Mouse (Mus musculus): ENCODE results near the gene Spata13. TPM values are rescaled to one million over a fixed set of nuclear protein-coding genes. Genes with fewer than 3 reads are reported as not detected.

Gene Spata13
- total RNA-seq, 2 experiments from 2014 or later: 152 to 167 TPM

- no peak for DNase-seq
These were observed 113.5 kb downstream of the Spata13 start for GRCm38 (mm10) chr14:60747154-60747870.

- DNase-seq: no peak
These were observed 116.1 kb downstream of the Spata13 start for GRCm38 (mm10) chr14:60749880-60750279.

- DNase-seq: no peak
These were observed 117.8 kb downstream of the Spata13 start for GRCm38 (mm10) chr14:60751581-60751980.

DNA sequence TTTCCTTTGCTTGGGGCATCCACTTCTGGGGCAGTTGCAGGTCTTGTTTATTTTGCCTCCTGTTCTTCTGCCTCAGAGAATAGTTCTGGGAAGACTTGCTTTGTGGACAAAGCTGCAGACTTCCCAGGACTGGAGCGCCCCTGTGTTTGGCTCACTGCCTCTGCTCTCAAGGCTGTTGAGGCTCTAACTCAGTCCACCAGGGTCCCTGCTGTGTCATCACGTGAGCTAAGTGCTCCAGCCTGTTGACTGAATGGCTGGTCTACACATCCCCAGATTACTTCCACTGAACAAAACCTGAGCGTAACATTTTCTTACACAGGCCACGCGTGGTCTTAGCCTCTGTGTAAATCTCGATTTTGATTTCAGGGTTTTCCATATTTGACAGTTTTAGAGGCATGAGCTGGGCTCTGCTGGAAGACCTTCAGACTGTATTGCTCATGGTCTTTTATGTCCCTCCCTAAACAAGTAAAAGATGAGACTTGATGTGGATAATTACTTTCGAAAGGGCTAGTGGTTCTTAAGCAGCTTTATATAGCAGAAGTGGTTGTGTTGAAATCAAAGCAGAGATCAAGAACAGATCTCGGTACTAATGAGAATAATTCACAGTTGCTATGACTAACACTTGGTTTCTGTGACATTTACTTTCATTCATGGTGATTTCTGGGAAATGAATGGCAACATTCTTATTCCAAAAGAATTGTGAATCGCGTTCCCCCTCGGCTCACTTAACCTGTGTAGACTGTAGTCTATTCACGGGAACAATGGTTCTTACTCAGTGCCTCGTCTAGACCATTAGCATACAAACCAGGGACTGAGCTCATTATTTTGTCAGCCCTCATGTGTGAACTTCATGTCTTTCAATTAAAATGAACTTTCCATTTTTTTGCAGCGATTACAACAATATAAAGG, 119.3 kb downstream of the Spata13 start:
- DNase-seq: peak; percentile 81 to 82

GRCm38 (mm10) chr14:60753801-60754126, 120.0 kb downstream of the Spata13 start:
- no peak for DNase-seq

DNA sequence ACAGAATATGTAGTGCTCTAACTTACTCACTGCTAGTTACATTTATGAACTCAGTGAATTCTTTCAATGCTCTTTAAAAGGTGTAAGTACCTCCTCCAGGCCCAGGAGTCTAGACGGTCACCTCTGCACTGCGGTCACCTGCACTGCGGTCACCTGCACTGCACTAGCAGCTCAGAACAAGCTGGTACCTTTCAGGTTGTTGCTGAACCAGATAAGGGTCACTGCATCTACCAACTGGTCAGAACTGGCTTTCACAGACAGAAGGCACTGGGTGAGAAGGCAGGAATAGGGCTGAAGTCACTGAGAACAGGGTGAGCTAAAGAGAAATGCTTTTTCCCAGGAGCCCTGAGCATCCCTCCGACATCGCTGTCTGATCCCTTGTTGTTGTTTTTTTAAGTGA, 120.9 kb downstream of the Spata13 start:
- no peak for DNase-seq

DNA sequence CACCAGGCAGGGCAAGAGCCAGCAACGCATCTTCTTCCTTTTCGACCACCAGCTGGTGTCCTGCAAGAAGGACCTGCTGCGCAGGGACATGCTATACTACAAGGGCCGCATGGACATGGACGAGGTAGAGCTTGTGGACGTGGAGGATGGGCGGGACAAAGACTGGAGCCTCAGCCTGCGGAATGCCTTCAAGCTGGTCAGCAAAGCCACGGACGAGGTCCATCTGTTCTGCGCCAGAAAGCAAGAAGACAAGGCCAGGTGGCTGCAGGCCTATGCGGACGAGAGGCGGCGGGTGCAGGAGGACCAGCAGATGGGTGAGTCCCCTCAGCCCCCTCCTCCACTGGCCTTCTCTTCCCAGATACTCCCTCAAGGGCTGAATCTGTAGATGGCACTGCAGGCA, 122.5 kb downstream of the Spata13 start:
- no peak for DNase-seq

DNA sequence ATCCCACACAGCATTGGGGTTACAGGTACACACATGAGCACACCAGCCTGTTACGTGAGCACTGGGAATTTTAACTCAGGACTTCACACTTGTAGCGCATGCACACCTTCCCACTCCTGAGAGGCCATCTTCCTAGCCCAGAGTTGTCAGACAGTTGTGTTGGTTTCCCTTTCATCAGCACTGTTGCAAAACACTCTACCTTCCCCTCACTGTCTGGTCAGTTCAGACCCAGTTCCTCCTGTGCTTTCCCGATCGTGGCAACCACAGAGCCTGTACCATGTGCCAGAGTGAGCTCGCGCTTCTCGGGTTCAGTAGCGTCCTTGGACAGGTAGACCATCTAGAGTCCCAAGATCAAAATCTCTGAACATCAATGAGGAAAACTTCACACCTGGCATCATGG, 123.5 kb downstream of the Spata13 start:
- no peak for DNase-seq

DNA sequence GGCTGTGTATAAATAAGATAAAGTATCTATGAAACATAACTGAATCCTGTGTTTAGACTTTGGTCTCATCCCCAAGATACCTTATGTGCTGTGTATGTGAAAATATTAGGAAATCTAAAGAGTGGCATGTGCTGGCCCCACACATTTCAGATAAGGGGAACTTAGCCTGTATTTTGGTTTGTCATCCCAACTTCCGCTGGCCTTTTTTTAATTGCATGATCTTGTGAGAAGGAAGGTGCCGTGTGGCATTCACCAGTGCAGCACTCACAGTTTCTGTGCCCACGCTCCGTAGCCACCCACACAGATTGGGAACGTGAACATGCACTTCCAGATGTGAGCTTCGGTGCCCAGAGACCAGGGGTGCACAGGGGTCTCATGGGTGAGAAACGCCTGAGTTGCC, 123.9 kb downstream of the Spata13 start:
- DNase-seq: no peak

DNA sequence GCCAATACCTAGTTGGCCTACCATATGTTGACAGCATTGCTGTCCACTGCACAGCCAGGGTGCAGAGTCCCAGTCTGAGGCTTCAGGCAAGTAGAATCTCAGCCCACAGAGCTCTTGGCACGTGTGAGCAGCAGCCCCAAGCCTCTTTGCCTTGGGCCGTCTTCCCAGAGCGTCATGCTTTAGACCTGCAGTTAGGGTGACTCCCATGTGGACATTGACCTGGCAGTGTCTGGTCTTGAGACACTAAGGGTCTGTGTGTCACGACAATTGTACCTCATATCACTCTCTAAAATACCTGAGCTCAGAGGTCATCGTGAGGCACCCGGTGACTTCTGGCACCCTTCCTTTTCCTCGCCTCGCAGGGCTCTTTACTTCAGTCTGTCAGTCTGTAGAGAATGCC, 125.3 kb downstream of the Spata13 start:
- no peak for DNase-seq

DNA sequence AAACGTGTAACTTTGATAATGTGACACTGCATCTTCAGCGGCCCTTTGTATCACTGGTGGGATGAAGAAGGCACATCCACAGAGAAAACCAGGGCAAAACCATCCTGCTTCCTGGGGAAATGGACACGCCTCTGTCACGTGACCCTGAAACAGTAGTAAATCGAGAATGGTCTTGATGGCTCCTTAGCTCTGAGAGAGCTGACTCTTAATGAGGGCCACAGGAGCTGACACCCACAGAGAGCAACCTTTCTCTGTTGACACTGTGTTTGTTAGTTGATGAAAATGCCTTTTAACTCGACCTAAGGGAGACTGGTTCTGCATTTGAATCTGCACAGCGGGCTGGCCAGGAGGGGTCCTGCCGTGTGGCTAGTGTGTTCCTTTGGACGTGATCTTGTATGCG, 128.0 kb downstream of the Spata13 start:
- no peak for DNase-seq

DNA sequence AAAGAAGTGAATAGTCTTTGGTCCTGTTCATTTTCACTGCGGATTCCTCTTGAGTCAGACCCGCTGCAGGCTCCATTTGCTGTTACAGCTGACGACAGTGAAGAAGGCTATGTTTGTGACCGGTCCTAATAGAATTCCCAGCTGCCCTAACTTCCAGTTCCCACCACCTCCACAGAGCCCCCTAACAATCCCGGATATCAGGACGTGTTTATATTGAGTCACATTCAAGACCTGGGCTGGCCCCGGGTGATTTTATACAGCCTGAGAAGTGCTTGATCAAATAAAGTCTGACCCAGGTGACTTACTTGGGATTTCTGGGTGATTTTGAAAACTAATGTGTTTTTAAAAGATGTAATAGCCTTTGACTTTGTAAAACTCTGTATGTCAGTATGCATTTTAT, 129.0 kb downstream of the Spata13 start:
- DNase-seq: no peak

DNA sequence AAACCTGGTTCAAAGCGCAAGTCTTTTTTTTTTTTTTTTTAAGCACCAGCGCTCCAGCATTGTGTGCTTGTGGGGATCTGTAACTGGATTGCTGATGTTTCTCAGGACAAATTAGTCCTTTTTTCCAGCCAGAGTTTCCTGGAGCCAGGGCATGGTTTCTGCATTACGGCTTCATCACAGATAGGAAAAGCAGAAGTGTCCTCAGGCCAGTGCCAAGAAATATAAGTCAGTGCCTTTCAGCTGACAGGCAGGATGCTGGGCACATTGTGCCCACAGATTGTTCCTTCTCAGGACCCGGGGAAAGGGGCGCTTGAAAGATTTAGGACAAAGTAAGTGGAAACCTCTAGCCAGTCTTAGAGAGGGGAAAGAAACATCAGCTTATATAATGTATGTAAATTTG, 129.9 kb downstream of the Spata13 start:
- DNase-seq: no peak

DNA sequence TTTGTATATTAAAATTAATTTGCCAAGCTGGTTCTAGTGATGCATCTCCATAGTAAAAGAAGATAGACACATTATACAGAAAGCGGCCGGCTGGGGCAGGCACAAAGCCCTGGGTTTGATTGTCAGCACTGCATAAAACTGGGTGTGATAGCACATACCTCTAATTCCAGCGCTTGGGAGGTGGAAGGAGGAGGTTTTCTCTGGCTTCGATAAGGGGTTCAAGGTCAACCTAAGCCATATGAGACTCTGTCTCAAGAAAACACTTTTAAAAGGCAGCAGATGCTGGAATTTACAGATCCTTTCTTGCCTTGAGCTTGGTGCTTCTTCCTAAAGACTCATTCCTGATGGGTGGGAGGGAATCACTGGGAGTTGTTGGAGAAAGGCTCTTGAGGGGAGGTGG, 130.7 kb downstream of the Spata13 start:
- DNase-seq: no peak

GRCm38 (mm10) chr14:60765025-60765424, 131.2 kb downstream of the Spata13 start:
- DNase-seq: peak in 1 of 2 experiments; percentile 59

- DNase-seq: no peak
These were observed 134.1 kb downstream of the Spata13 start, which contains the start of gene C1qtnf9 for GRCm38 (mm10) chr14:60767884-60768283. TSS of gene C1qtnf9 (plus strand) at chr14:60768134.

DNA sequence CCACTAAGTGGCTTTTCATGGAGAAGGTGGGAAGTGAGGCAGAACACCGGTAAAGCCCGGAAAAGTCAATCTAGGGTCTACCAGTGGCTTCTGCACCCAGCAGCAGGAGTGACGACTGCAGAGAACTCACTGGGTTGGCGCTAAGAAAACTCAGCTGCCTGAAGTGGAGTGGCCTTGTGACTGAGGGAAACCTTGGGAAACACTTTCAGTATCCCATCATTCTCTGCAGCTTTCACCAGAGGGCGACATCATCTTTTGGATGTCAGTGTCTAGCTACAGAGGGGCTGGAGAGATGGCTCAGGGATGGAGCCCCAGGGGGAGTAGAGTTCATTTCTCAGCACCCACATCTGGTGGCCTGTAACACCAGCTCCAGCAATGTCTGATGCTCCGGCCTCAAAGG, 135.5 kb downstream of the Spata13 start:
- DNase-seq: peak; percentile 46 to 59

DNA sequence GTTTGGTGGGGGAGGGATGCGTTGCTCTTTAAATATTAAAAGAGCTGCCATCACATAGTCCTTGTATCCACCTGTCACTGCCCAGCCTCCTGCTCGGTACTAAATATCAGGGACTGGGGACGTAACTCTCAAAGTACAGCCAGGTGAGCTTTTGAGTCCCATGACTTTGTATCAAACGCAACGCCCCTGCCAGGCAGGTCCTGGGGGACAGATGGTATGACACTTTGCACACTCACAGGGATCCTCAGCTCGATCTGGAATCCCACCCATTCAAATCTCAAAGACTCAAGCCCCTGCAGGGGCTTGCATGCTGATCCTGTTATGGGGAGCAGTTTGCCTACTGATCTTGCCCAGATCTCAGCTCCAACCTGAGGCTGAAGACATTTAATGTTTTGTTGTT, 136.8 kb downstream of the Spata13 start:
- DNase-seq: no peak

DNA sequence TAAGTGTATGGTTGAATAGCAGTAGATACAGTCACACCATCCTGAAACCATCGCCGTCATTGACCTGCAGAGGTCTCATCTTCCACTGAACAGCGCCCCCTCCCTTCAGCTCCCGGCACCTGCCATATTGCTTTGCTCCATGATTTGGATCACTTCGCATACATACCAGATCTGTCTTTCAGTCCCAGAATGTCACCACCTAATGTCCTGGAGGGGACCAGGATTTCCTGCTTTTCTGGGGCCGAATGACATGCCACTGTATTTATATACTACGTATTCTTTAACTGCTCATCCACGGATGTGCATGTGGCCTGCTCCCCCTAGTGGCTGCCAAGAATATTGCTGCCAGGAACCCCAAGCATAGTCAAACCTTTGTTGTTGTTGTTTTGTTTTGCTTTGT, 137.3 kb downstream of the Spata13 start:
- DNase-seq: peak; percentile 72 to 82

GRCm38 (mm10) chr14:60773476-60773875, 139.7 kb downstream of the Spata13 start:
- DNase-seq: no peak

- no peak for DNase-seq
These were observed 142.7 kb downstream of the Spata13 start for GRCm38 (mm10) chr14:60776521-60776920.

- no peak for DNase-seq
These were observed 143.7 kb downstream of the Spata13 start for GRCm38 (mm10) chr14:60777485-60777919.

- no peak for DNase-seq
These were observed 145.4 kb downstream of the Spata13 start for GRCm38 (mm10) chr14:60779198-60779597.

All from adrenal gland, postnatal 36 days (tissue).